Mouse (Mus musculus) layer of hippocampus, adult 18-20 months (tissue): ENCODE measurements around the gene BC049352. TPM values are rescaled to one million over a fixed set of nuclear protein-coding genes. Genes with fewer than 3 reads are reported as not detected.

Experiments
- DNase-seq, 2 experiments: peaks; one replicate each; pipeline ENCODE4 v3.0.0; 2022; ENCODE audit warnings: low spot score in 2 of 2
- microRNA-seq, 2 experiments: library from miRNA; unstranded; fragments of <30 nt; microRNA quantifications; one replicate each; pipeline ENCODE4 v1.2.0; 2021
- total RNA-seq, 2 experiments: library from RNA; stranded (reverse); gene quantifications; 2 replicates each; pipeline ENCODE4 v1.2.3; 2021

BC049352 gene
- total RNA-seq, 2 experiments from 2014 or later = 0.22 to 0.81 TPM

DNA sequence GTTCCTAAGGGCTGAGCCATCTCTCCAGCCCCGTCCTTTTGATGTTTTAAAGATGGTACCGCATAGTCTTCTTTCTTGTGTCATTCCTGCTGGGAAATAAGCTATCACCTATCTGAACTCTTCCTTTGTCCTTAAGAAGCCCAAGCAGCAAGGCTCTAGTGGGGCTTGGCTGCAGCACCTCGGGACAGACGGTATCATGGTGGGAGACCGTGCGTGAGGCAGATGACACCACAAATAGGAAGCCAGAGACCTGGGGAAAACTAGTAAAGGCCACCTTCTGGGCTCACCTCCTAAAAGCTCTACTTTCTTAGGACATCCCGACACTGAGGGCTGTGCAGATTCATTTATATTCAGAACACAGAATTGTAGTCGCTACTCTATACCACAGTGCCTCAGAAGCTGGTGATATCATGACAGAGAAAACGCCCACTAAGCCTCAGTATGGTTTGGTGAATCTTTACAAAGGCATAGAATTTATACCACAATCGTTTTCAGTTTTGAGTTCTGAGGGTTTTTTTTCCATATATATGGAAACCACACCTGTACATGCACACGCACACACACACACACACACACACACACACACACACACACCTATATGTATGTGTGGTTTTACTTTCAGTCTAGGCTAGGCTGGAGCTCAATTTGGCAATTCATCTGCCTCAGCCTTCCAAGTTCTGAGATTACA lies 109.8 kb downstream of the BC049352 start:
- DNase-seq = no peak

GRCm38 (mm10) chr9:45294210-45295011 lies 112.6 kb downstream of the BC049352 start:
- DNase-seq = no peak

DNA sequence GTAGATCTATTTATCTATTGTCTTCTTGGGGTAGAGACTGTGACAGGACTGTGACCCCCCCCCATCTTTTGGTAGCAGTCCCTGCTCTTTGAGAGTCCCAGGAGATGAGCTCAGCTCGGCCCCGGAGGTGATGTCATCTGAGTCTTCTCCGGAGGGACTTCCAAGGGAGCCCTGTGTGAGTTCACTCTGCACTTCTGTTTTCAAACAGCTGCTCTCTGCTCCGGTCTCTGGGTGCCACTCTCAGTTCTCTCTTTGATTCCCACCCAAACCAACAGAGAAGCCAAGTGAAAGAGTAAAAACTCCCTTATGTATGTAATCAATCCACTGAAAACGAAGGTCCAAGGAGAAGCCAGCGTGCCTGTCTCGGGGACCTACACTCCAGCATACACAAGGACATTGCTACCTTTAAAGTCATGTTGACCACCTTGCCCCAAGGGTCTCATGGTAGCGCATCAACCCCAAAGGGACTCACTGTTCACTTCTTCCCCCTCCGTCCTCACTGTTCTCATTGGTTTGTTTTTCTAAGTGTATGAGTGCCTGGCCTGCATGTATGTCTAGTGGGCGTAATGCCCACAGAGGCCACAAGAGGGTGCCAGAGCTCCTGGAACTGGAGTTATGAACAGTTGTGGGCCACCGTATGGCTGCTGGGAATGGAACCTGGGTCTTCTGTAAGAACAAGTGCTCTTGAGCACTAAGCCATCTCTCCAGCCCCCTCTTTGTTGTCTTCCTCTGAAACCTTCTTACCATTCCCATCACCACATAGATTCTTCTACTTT lies 117.6 kb downstream of the BC049352 start:
- peak in 1 of 2 experiments; percentile 18 for DNase-seq

Small RNA genes within 50 kb of the gene (microRNA-seq; reads per million reads assigned to microRNA genes)
- 0 reads per million in 2 experiments for gene Mir7086

Other genes starting within 250 kb of the BC049352 start
- gene Ube4a, start 216.4 kb upstream of the BC049352 start, total RNA-seq = 10 to 100 TPM; 67.0 to 73.5 TPM
- gene Cd3g, start 201.6 kb upstream of the BC049352 start, total RNA-seq = not detected
- not detected for gene Cd3d, start 200.2 kb upstream of the BC049352 start, total RNA-seq
- gene Cd3e, start 172.4 kb upstream of the BC049352 start, total RNA-seq = not detected
- gene Mpzl2, start 142.2 kb upstream of the BC049352 start, total RNA-seq = under 1 TPM; 0.43 to 0.67 TPM
- 1 to 10 TPM; 4.2 to 5.7 TPM for gene Mpzl3, start 126.8 kb upstream of the BC049352 start, total RNA-seq
- gene Jaml, start 102.8 kb upstream of the BC049352 start, total RNA-seq = under 1 TPM; 0.32 to 0.84 TPM
- 100 to 1,000 TPM; 261 to 264 TPM for gene Scn2b, start 64.2 kb upstream of the BC049352 start, total RNA-seq
- 10 to 100 TPM; 12.9 to 15.5 TPM for gene Scn4b, start 43.6 kb upstream of the BC049352 start, total RNA-seq
- gene Tmprss4, start 22.1 kb downstream of the BC049352 start, total RNA-seq = not detected
- 1 to 10 TPM; 2.4 to 2.8 TPM for gene Il10ra, start 87.1 kb downstream of the BC049352 start, total RNA-seq
- gene Tmprss13, start 137.1 kb downstream of the BC049352 start, total RNA-seq = not detected
- gene Fxyd6, start 188.2 kb downstream of the BC049352 start, total RNA-seq = 100 to 1,000 TPM in 1 of 2 experiments, 10 to 100 TPM in 1; 81.1 to 111 TPM
- gene Fxyd2, start 217.7 kb downstream of the BC049352 start, total RNA-seq = 1 to 10 TPM; 7.8 to 8.0 TPM
- 10 to 100 TPM; 81.6 to 85.3 TPM for gene Dscaml1, start 244.6 kb downstream of the BC049352 start, total RNA-seq